Mouse (Mus musculus): ENCODE results near the gene Plch1. TPM values are rescaled to one million over a fixed set of nuclear protein-coding genes. Genes with fewer than 3 reads are reported as not detected.

Gene Plch1
- polyA plus RNA-seq, 1 experiment from 2014 or later = 4.4 TPM

DNA sequence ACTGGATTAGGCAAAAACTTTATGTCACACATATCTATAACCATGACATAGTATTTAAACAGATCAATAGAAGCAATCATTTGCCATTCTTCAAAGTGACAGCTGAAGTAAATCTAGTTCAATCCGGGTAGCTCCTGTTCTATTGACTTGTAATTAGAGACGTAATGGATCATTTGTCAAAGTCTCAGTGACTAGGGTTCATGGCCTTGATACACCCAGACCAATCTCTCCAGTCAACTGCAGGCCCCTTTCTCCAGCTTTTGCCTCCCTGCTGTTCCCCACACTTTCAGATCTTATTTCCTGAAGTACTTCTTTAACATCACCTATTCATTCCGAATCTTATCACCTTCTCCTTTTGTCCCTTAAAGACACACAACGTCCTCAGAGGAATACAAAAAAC, 56.8 kb downstream of the Plch1 start:
- no peak overlapping the region for H3K27ac ChIP-seq (ENCODE audit: low read depth, low read length)

DNA sequence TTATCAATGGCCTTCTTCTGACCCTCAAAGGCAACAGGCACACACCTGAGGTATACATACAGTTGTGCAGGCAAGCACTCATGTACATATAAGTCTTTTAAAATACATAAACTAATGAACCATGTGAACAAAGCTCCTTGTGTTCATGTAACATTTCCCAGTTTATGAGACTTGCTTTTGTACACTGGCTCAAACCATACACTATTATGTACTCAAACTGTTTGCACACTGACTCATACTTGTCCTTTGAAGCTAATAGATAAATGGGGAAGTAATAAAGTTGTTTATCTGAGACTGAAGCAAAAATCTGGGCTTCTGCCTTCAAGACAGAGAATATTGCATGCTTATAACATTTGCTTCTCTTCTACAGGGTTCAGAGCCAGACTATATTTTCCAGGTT, 61.5 kb downstream of the Plch1 start:
- no peak for ATAC-seq
- Histone ChIP-seq H3K27me3 (replicated peaks; ENCODE audit: control insufficient read depth, insufficient read depth, low read length) (no peaks in the 10 kb centered on the region), H3K4me3 (ENCODE audit: low read length) (no peak overlapping the region), H3K4me1 (ENCODE audit: control insufficient read depth, insufficient read depth, low read depth, low read length) (no peaks in the 10 kb centered on the region; the same call in 1 of the 2 replicates), H3K36me3 (ENCODE audit: control insufficient read depth, insufficient read depth, low read length) (no peaks in the 10 kb centered on the region), H3K4me2 (ENCODE audit: low read length) (no peak overlapping the region), H3K27ac (ENCODE audit: low read depth, low read length) (no peak overlapping the region), H3K9me3 (ENCODE audit: control insufficient read depth, low read length) (no peaks in the 10 kb centered on the region), H3K9ac (ENCODE audit: low read depth, low read length) (no peak overlapping the region)

More for the DNA sequence above, 56.8 kb downstream of the Plch1 start:
- Histone ChIP-seq H3K4me1 (ENCODE audit: control insufficient read depth, insufficient read depth, low read depth, low read length) (no peaks in the 10 kb centered on the region), H3K4me2 (ENCODE audit: low read length) (no peak overlapping the region), H3K4me3 (ENCODE audit: low read length) (no peak overlapping the region), H3K36me3 (ENCODE audit: control insufficient read depth, insufficient read depth, low read length) (no peaks in the 10 kb centered on the region), H3K9ac (ENCODE audit: low read depth, low read length) (no peak overlapping the region), H3K9me3 (ENCODE audit: control insufficient read depth, low read length) (no peaks in the 10 kb centered on the region), H3K27me3 (replicated peaks; ENCODE audit: control insufficient read depth, insufficient read depth, low read length) (no peaks in the 10 kb centered on the region)
- 38% methylated on average over 4 of the region's 4 CpGs for WGBS
- no peak for ATAC-seq

DNA sequence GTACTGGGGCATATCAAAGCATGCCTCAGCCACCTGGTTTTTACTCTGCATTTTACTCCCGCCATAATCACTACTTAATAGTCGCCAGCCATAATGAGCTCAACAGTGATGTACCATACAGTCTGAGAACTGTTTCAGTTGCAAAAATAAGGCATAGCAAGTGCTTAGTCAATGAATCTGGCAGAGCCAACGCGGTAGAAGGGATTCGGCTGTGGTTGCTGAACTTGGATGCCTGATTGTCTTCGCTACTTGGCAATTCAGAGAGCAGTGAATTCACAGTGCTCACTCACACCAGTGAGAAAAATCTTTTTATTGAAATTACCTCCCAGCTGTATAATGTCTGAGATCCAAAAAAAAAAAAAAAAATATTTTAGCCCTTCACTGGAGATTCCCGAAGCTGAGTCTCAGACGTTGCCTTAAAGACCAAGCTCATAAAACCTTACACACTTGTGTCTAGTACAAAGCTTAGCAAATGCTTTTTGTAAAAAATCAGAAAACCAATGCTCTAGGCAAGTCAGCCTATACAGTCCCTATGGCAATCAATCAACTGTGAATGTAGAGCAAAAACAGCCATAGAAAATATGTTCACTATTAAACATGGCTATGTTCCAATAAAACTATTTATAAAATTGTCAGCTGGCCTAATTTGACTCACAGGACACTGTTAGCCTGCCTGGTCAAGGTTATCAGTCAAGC, 62.2 kb downstream of the Plch1 start:
- Histone ChIP-seq H3K4me1 (ENCODE audit: control insufficient read depth, insufficient read depth, low read depth, low read length) (no peaks in the 10 kb centered on the region; the same call in 1 of the 2 replicates), H3K9me3 (ENCODE audit: control insufficient read depth, low read length) (no peaks in the 10 kb centered on the region), H3K27ac (ENCODE audit: low read depth, low read length) (no peak overlapping the region), H3K4me2 (ENCODE audit: low read length) (no peak overlapping the region), H3K9ac (ENCODE audit: low read depth, low read length) (no peak overlapping the region), H3K4me3 (ENCODE audit: low read length) (no peak overlapping the region), H3K27me3 (replicated peaks; ENCODE audit: control insufficient read depth, insufficient read depth, low read length) (no peaks in the 10 kb centered on the region), H3K36me3 (ENCODE audit: control insufficient read depth, insufficient read depth, low read length) (no peaks in the 10 kb centered on the region)
- ATAC-seq = peak; percentile 51; the same call in 1 of the 2 replicates
- WGBS = 65% methylated on average over 8 of the region's 8 CpGs

DNA sequence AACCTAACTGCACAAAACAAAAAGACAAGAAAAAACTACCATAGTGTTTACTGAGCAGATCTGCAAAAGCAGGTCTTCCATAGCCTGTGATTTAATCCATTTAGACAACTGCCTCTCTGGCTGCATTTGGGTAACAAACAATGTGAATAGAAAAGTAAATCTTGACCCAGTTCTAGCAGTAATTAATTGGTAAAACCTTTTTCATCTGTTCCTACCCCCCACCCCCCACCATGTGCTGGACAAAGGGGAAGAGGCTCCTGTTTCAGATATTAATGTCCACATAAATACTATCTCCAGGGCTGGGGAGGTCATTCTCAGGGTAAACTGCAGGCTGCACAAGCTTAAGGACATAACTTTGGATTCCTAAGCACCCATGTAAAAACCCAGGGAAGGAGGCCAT, 63.5 kb downstream of the Plch1 start:
- Histone ChIP-seq H3K27ac (ENCODE audit: low read depth, low read length) (no peak overlapping the region), H3K4me3 (ENCODE audit: low read length) (no peak overlapping the region), H3K36me3 (ENCODE audit: control insufficient read depth, insufficient read depth, low read length) (no peaks in the 10 kb centered on the region), H3K9ac (ENCODE audit: low read depth, low read length) (no peak overlapping the region), H3K27me3 (replicated peaks; ENCODE audit: control insufficient read depth, insufficient read depth, low read length) (no peaks in the 10 kb centered on the region), H3K4me1 (ENCODE audit: control insufficient read depth, insufficient read depth, low read depth, low read length) (no peaks in the 10 kb centered on the region; the same call in 1 of the 2 replicates), H3K9me3 (ENCODE audit: control insufficient read depth, low read length) (no peaks in the 10 kb centered on the region), H3K4me2 (ENCODE audit: low read length) (no peak overlapping the region)
- no peak for ATAC-seq

DNA sequence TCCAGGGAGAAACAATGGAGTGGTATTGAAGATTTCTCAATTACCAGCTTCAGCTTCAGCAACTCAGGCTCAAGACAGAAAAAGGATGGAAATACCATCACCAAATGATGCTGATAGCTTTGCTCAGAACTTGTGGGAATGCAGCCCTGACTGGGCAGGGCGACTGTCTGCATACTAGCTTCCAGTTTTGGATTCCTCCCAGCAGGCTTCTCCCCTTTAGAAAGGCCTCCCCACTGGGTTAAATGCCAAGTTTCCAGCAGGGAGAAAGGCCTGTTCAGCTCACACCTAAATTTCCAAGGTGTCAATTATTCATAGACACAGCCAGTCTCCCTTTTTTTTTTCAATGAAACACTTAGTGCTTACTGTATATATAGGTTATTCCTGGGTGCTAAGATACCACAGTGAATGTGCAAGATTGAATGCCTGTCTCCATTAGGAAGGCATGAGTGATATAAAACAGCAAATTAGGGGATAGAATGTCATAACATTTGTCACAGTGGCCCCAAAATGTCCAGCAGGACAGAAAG, 75.3 kb downstream of the Plch1 start:
- H3K36me3 ChIP-seq (ENCODE audit: control insufficient read depth, insufficient read depth, low read length) = no peaks in the 10 kb centered on the region
- peaks cover 4% of the 10 kb centered on the region; the same call in 1 of the 2 replicates for H3K4me1 ChIP-seq (ENCODE audit: control insufficient read depth, insufficient read depth, low read depth, low read length)
- H3K4me3 ChIP-seq (ENCODE audit: low read length) = no peak overlapping the region
- no peak overlapping the region for H3K9ac ChIP-seq (ENCODE audit: low read depth, low read length)
- no peak overlapping the region for H3K4me2 ChIP-seq (ENCODE audit: low read length)
- H3K27ac ChIP-seq (ENCODE audit: low read depth, low read length) = peak overlapping the region; percentile 5; the same call in 1 of the 2 replicates
- no peaks in the 10 kb centered on the region for H3K9me3 ChIP-seq (ENCODE audit: control insufficient read depth, low read length)
- 0 out of 2 replicates have a peak, but pooled peaks have one; percentile 37 for ATAC-seq
- no peaks in the 10 kb centered on the region for H3K27me3 ChIP-seq (replicated peaks; ENCODE audit: control insufficient read depth, insufficient read depth, low read length)
- WGBS = 0% methylated on average over 1 of the region's 1 CpGs

DNA sequence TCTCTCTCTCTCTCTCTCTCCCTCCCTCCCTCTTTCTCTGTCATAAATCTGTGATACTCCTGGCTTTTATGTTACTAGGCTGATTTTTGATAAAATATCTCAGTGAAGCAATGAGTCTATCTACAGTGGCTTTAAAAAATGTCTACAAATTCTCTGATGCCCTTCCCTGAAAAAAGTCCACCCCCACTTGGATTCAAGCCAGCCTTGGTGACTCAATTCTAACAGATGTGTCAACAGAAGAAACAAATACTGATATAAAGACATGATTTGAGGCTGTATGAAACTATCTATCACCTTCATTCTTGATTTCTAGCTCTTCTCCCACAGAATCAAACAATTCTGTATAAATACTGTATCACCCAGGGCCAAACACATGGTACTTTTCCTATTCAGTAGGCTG, 76.6 kb downstream of the Plch1 start:
- Histone ChIP-seq H3K9ac (ENCODE audit: low read depth, low read length) (no peak overlapping the region), H3K27me3 (replicated peaks; ENCODE audit: control insufficient read depth, insufficient read depth, low read length) (no peaks in the 10 kb centered on the region), H3K4me3 (ENCODE audit: low read length) (no peak overlapping the region), H3K4me1 (ENCODE audit: control insufficient read depth, insufficient read depth, low read depth, low read length) (peaks cover 4% of the 10 kb centered on the region; the same call in 1 of the 2 replicates), H3K27ac (ENCODE audit: low read depth, low read length) (no peak overlapping the region), H3K36me3 (ENCODE audit: control insufficient read depth, insufficient read depth, low read length) (no peaks in the 10 kb centered on the region), H3K4me2 (ENCODE audit: low read length) (no peak overlapping the region), H3K9me3 (ENCODE audit: control insufficient read depth, low read length) (no peaks in the 10 kb centered on the region)
- ATAC-seq = 0 out of 2 replicates have a peak, but pooled peaks have one; percentile 30

DNA sequence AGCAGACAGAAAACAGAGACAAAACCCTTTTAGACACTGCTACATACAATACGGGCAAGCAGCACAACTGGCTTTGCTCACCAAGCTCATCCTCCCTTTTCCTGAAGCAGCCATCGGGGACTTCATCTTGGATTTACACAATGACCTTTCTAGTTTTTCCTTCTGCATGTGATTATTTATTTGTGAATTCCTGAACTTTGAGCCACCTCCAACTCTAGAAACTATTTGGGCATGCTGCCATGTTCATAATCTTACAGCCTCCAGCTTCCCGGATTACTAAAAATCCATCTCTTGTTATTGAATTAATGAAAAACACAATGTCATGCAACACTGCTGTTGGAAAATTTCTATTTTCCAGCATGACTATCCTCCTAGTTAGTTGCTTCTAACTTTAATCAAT, 84.1 kb downstream of the Plch1 start:
- no peaks in the 10 kb centered on the region for H3K27me3 ChIP-seq (replicated peaks; ENCODE audit: control insufficient read depth, insufficient read depth, low read length)
- no peak overlapping the region for H3K27ac ChIP-seq (ENCODE audit: low read depth, low read length)
- no peak for ATAC-seq
- no peaks in the 10 kb centered on the region for H3K9me3 ChIP-seq (ENCODE audit: control insufficient read depth, low read length)
- WGBS = 75% methylated on average over 3 of the region's 3 CpGs
- H3K4me3 ChIP-seq (ENCODE audit: low read length) = no peak overlapping the region
- no peak overlapping the region for H3K4me2 ChIP-seq (ENCODE audit: low read length)
- no peak overlapping the region for H3K9ac ChIP-seq (ENCODE audit: low read depth, low read length)
- H3K36me3 ChIP-seq (ENCODE audit: control insufficient read depth, insufficient read depth, low read length) = no peaks in the 10 kb centered on the region
- no peaks in the 10 kb centered on the region for H3K4me1 ChIP-seq (ENCODE audit: control insufficient read depth, insufficient read depth, low read depth, low read length)

DNA sequence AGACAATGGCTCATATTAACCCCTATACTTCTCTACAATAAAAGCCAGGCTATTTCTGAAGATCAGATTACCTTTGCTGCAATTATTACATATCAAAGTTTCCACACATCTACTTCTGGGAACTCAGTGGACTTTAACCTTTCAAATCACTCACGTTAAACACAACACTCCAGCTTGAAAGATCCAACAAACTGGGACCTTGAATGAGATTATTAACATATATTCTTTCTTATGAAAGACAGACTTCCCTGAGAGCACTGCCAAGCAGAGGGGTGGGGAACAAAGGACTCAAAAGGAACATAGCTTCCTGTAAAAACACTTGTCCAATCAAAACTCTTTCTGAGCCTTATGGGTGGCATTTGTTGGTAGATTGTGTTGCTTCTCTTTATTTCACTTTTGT, 85.1 kb downstream of the Plch1 start:
- Histone ChIP-seq H3K9ac (ENCODE audit: low read depth, low read length) (no peak overlapping the region), H3K27ac (ENCODE audit: low read depth, low read length) (no peak overlapping the region), H3K36me3 (ENCODE audit: control insufficient read depth, insufficient read depth, low read length) (no peaks in the 10 kb centered on the region), H3K4me1 (ENCODE audit: control insufficient read depth, insufficient read depth, low read depth, low read length) (no peaks in the 10 kb centered on the region), H3K9me3 (ENCODE audit: control insufficient read depth, low read length) (no peaks in the 10 kb centered on the region), H3K4me3 (ENCODE audit: low read length) (no peak overlapping the region), H3K4me2 (ENCODE audit: low read length) (no peak overlapping the region), H3K27me3 (replicated peaks; ENCODE audit: control insufficient read depth, insufficient read depth, low read length) (no peaks in the 10 kb centered on the region)
- ATAC-seq = no peak
- 73% methylated on average over 1 of the region's 1 CpGs for WGBS

DNA sequence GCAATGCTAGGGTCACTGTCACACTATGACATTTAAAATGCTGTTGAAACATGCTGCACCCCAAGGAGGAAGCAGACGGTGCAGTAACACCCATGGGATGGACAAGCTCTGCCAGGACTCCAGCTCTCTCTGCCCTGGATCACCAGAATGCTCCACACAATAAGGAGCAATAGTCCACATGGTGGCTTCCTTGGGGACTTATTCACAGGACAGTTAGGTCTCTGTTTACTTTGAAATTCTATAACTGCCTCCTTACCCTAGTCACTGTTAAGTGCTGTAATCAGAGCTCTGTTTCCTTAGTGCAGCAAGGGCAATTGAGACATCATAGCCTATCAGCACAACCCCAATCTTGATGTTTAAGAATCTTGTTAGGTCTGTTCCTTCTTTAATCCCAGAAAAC, 92.4 kb downstream of the Plch1 start:
- no peak overlapping the region for H3K4me3 ChIP-seq (ENCODE audit: low read length)
- H3K4me2 ChIP-seq (ENCODE audit: low read length) = no peak overlapping the region
- no peaks in the 10 kb centered on the region for H3K27me3 ChIP-seq (replicated peaks; ENCODE audit: control insufficient read depth, insufficient read depth, low read length)
- H3K4me1 ChIP-seq (ENCODE audit: control insufficient read depth, insufficient read depth, low read depth, low read length) = no peaks in the 10 kb centered on the region
- no peaks in the 10 kb centered on the region for H3K36me3 ChIP-seq (ENCODE audit: control insufficient read depth, insufficient read depth, low read length)
- no peak overlapping the region for H3K27ac ChIP-seq (ENCODE audit: low read depth, low read length)
- no peak overlapping the region for H3K9ac ChIP-seq (ENCODE audit: low read depth, low read length)
- no peak for ATAC-seq
- no peaks in the 10 kb centered on the region for H3K9me3 ChIP-seq (ENCODE audit: control insufficient read depth, low read length)
- WGBS = 75% methylated on average over 1 of the region's 1 CpGs
